Mouse (Mus musculus) frontal cortex, postnatal 36 days (tissue): ENCODE measurements around the gene 1700030K09Rik.

Source experiments
- DNase-seq, 2 experiments: peaks; one replicate each; pipeline ENCODE4 v3.0.0; 2022; ENCODE audit warnings: low spot score in 2 of 2

1700030K09Rik gene

DNA sequence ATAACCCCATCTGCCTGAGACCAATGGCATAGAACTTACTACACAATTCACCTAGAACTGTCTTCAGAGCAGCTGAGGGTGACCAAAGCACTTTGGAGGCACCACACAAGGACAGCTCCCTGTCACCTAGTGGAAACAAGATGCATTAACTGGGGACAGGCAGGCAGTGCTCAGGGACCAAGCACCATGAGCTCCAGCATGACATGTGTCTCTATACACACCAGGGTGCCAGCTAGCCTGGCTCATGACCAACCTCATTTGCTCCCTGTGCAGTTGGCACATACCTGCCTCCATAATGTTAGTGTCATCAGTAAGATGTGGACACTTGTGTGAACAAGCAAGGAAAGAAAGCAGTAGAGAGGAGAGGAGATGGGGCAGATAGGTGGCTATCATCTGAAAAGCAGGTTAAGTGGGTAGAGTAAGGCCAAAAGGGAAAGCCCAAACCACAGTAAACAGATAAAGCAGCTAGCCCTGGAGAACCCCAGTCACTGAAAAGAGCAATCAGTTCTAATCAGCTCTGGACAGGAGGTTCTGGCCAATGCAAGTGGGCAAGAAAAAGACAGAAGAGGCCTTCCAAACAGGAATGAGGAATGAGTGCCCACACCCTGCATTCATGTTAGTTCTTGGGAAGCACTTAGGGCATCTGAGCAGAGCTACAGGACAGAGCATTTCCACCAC is 61.1 kb downstream of the 1700030K09Rik start:
- DNase-seq, result no peak

DNA sequence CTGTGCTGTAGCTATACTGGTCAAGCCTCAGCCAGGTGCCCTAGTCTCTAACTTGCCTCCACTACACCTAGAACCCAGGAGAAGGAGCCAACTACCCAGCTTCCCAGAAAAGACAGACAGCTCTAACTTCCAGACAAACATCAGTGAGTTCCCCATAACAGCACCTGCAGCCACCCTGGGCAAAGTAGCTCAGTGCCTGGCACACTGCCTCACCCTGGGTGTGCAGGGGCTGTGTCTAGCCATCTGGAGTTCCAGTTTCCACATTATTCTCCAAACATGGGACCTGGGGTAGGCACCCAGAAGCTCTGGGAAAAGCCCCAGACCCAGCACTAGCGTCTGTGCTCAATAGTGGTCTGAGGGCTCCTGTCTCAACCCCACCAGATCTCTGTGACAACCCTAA is 63.8 kb downstream of the 1700030K09Rik start:
- no peak for DNase-seq
